Mouse (Mus musculus) liver, embryonic 14.5 days (tissue): ENCODE data around the gene Nptx1. TPM values are rescaled to one million over a fixed set of nuclear protein-coding genes. Genes with fewer than 3 reads are reported as not detected.

Experiments used
- ATAC-seq: fragments of 200-750 bp; cut with Nextera tagmentation; 2 replicates; pipeline ENCODE4 v1.8.0; 2017; ENCODE audit warnings: moderate number of reproducible peaks, mild to moderate bottlenecking, moderate library complexity; ENCODE audit not compliant: insufficient read depth
- DNase-seq, 3 experiments: peaks; one replicate each; pipeline ENCODE4 v3.0.0-alpha.2; 2012 to 2013; ENCODE audit warnings: low read depth in 3 of 3, low spot score in 3 of 3
- H3K27ac ChIP-seq: fragments of 300-500 bp; sonication (generic); 2 replicates; pipeline ENCODE4 v1.5.1; 2014; ENCODE audit warnings: moderate library complexity, mild to moderate bottlenecking, control low read depth, inconsistent platforms
- H3K27me3 ChIP-seq: fragments of 300-500 bp; sonication (generic); 2 replicates; pipeline ENCODE4 v1.6.1; 2014; ENCODE audit warnings: mild to moderate bottlenecking, low read length, moderate library complexity; ENCODE audit not compliant: control insufficient read depth, insufficient read depth
- H3K36me3 ChIP-seq: fragments of 300-500 bp; sonication (generic); replicated peaks from 2 replicates; pipeline ENCODE4 v1.6.1; 2014; ENCODE audit warnings: low read depth; ENCODE audit not compliant: control insufficient read depth, insufficient read depth
- H3K4me1 ChIP-seq, 2 experiments: fragments of 200-500 bp in 1 of 2; fragments of 300-500 bp in 1 of 2; sonication (generic) in 1 of 2; replicated peaks; 2 replicates each; pipeline ENCODE4 v1.6.1; 2012 to 2014; ENCODE audit warnings: antibody characterized with exemption in 1 of 2, inconsistent platforms in 1 of 2, low read length in 1 of 2; ENCODE audit not compliant: control insufficient read depth in 2 of 2, insufficient read depth in 2 of 2
- H3K4me2 ChIP-seq: fragments of 300-500 bp; sonication (generic); 2 replicates; pipeline ENCODE4 v1.6.1; 2014; ENCODE audit warnings: low read depth, mild to moderate bottlenecking, control low read depth, moderate library complexity
- H3K4me3 ChIP-seq, 2 experiments: fragments of 200-500 bp in 1 of 2; fragments of 300-500 bp in 1 of 2; sonication (generic) in 1 of 2; 2 replicates each; pipeline ENCODE4 v1.5.1; 2012 to 2014; ENCODE audit warnings: low read depth in 2 of 2, low read length in 2 of 2, mild to moderate bottlenecking in 2 of 2, control low read depth in 1 of 2, inconsistent platforms in 1 of 2, moderate library complexity in 1 of 2; ENCODE audit not compliant: insufficient read depth in 1 of 2
- H3K9ac ChIP-seq: fragments of 300-500 bp; sonication (generic); replicated peaks from 2 replicates; pipeline ENCODE4 v1.6.1; 2014; ENCODE audit warnings: mild to moderate bottlenecking, control low read depth, moderate library complexity
- H3K9me3 ChIP-seq: fragments of 300-500 bp; sonication (generic); 2 replicates; pipeline ENCODE4 v1.6.1; 2016; ENCODE audit warnings: low read length, mixed read lengths; ENCODE audit not compliant: control insufficient read depth
- CTCF ChIP-seq: IDR thresholded peaks from 2 replicates; pipeline ENCODE4 v1.5.1; 2016; ENCODE audit warnings: antibody characterized with exemption, low read depth, control low read depth
- EP300 ChIP-seq: IDR thresholded peaks from 2 replicates; pipeline ENCODE4 v1.6.1; 2016; ENCODE audit warnings: antibody characterized with exemption, low read depth
- WGBS: fragments of 180-500 bp; shearing (Covaris S2); extraction: QIAGEN DNeasy Blood & Tissue Kit; methylation state at CpG from one replicate; pipeline ENCODE4 v1.1.7; 2014; ENCODE audit not compliant: insufficient replicate concordance; 5-methylcytosine and 5-hydroxymethylcytosine counted together
- polyA plus RNA-seq, 2 experiments: library from polyadenylated mRNA; depleted of rRNA in 1 of 2; stranded (reverse) in 1 of 2; unstranded in 1 of 2; fragments of >200 nt; fragmentation: Nextera tagmentation in 1 of 2; extraction: Ambion mirVana in 1 of 2; gene quantifications; 2 replicates each; pipeline versions ENCODE4 v1.2.1 to v1.2.3; 2012 to 2014

The Nptx1 gene
- polyA plus RNA-seq, 2 experiments = not detected

- H3K27me3 ChIP-seq = peaks cover 51% of the 10 kb centered on the region
- ATAC-seq (no peak), DNase-seq (no peak)
- H3K9ac ChIP-seq = no peak overlapping the region
- H3K4me2 ChIP-seq = no peak overlapping the region
- no peak overlapping the region for H3K4me3 ChIP-seq
- H3K9me3 ChIP-seq = no peaks in the 10 kb centered on the region
- H3K27ac ChIP-seq = no peak overlapping the region
- TF ChIP-seq CTCF (no peak), EP300 (no peak)
- H3K36me3 ChIP-seq = no peaks in the 10 kb centered on the region
- WGBS = 46% methylated on average over 15 of the region's 16 CpGs
- no peaks in the 10 kb centered on the region for H3K4me1 ChIP-seq
These were observed 3.6 kb downstream of the Nptx1 start for GRCm38 (mm10) chr11:119543816-119544517.

DNA sequence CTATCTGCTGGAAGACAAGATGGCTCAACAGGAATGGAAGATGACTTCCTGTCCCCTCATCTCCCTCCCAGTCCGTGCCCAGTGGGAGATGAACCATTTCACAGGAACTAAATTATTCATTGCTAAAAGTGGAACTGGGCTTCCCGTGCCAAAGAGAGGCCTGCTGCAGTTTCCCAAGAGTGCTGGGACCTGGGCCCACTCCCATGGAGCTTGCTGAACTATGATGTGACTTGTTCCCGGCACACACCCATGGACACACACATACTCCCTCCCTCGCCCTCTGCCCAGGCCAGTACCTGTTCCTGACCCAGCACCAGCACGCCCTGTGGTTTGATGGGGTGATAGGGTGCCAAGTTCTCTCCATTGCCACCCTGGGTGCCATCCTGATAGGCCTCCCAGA lies 4.7 kb downstream of the Nptx1 start:
- H3K4me1 ChIP-seq = no peaks in the 10 kb centered on the region
- H3K27me3 ChIP-seq = peaks cover 40% of the 10 kb centered on the region
- TF ChIP-seq CTCF (no peak), EP300 (no peak)
- H3K36me3 ChIP-seq = no peaks in the 10 kb centered on the region
- H3K9ac ChIP-seq = no peak overlapping the region
- H3K4me3 ChIP-seq = no peak overlapping the region
- ATAC-seq (no peak), DNase-seq (no peak)
- 51% methylated on average over 5 of the region's 5 CpGs for WGBS
- H3K9me3 ChIP-seq = no peaks in the 10 kb centered on the region
- no peak overlapping the region for H3K4me2 ChIP-seq
- no peak overlapping the region for H3K27ac ChIP-seq

- 29% methylated on average over 9 of the region's 9 CpGs for WGBS
- no peak overlapping the region for H3K9ac ChIP-seq
- H3K9me3 ChIP-seq = no peaks in the 10 kb centered on the region
- DNase-seq (no peak), ATAC-seq (no peak)
- no peak overlapping the region for H3K4me3 ChIP-seq
- peaks cover 35% of the 10 kb centered on the region for H3K27me3 ChIP-seq
- no peak overlapping the region for H3K4me2 ChIP-seq
- TF ChIP-seq CTCF = 0 out of 2 replicates have a peak, but pooled peaks have one; percentile 20
- no peak for TF ChIP-seq EP300
- H3K4me1 ChIP-seq = no peaks in the 10 kb centered on the region
- no peaks in the 10 kb centered on the region for H3K36me3 ChIP-seq
- no peak overlapping the region for H3K27ac ChIP-seq
These were observed 5.2 kb downstream of the Nptx1 start for GRCm38 (mm10) chr11:119542371-119542770.

DNA sequence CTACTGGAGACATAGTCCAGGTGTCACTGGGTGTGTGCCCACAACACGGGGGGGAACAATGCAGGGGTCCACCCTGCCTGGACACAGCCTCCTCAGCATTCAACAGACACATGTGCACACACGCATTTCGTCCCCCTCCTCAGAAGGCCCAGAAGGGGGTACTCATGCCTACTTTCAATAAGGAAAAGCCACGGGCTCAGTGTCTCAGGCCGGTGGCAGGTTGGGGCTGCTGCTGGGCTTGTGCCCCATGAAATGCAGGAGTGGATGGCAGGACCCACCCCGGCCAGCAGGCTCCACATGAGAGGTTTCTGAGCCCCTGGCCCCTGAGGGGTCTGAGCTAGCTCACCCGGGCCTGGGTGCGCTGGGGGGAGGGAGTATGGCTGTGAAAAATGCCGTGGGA lies 6.5 kb downstream of the Nptx1 start:
- Histone ChIP-seq H3K27ac (no peak overlapping the region), H3K4me1 (no peaks in the 10 kb centered on the region), H3K27me3 (peaks cover 22% of the 10 kb centered on the region), H3K9ac (no peak overlapping the region), H3K4me2 (no peak overlapping the region), H3K36me3 (no peaks in the 10 kb centered on the region), H3K4me3 (no peak overlapping the region), H3K9me3 (no peaks in the 10 kb centered on the region)
- ATAC-seq = no peak
- 49% methylated on average over 9 of the region's 9 CpGs for WGBS
- DNase-seq = no peak
- TF ChIP-seq CTCF (no peak), EP300 (no peak)

- no peak for DNase-seq
- WGBS = 56% methylated on average over 9 of the region's 9 CpGs
- ATAC-seq = no peak
- Histone ChIP-seq H3K9me3 (no peaks in the 10 kb centered on the region), H3K27ac (no peak overlapping the region), H3K4me2 (no peak overlapping the region), H3K36me3 (no peaks in the 10 kb centered on the region), H3K9ac (no peak overlapping the region), H3K4me1 (no peaks in the 10 kb centered on the region), H3K4me3 (no peak overlapping the region), H3K27me3 (peaks cover 17% of the 10 kb centered on the region)
- TF ChIP-seq CTCF (no peak), EP300 (no peak)
These were observed 7.0 kb downstream of the Nptx1 start for GRCm38 (mm10) chr11:119540560-119540959.
